Mouse (Mus musculus): ENCODE results near the gene Lifr.

Gene Lifr

DNA sequence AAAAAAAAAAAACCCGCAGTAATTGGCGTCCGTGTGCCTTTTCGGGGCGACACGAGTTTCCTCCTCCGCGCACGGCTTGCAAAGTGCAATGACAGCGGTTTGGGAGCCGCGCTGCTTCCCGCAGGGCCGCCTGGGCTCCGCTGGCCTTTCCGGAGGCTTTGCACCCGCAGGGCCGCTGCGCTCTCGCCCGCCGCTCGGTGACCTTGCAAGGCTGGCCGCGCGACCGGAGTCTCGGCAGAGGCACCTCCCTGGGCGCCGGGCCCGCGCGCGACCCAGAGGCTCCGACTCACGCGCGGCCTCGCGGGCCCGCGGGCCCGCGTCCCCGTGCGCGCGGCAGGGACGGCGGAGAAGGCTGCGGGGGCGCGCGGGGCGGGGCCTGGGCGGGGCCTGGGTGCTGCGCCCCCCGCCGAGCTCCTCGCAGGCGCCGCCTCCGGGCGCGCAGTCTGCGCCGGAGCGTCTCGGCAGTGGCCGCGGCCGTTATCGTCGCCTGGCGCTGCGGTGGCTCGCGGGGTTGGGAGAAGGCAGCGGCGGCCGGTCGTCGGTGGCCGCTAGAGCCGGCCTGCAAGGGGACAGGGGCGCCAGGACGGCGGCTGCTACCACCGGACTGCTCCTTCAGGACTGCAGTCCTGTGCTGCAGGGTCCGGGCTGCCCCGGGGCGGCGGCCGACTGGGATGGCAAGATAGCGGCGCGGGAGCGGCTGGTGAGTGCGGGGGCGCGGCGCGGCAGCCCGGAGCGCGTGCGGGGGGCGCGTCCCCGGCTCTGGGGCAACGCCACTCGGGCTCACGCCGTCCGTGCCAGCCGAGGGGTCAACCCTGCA, 38.9 kb downstream of the Lifr start:
- DNase-seq (ENCODE audit: low spot score in 2 of 2), result peak; percentile 65 to 73

DNA sequence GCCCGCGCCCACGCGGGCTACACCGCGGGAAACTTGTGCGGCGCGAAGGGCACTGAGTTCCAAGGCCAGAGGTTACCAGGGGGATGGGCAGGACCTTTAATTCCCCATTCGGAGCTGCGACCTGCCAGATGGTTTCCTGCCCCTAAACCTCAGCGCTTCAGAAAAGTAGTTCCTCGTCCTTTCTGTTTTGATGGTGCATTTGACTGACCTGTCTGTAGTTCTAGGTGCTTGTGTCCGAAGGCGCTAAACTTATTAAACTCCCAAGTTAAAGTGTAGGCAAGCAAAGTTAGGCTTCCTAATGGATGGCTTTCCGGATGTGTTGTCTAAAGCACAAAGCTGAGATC, 39.5 kb downstream of the Lifr start:
- no peak for DNase-seq (ENCODE audit: low spot score in 2 of 2)

DNA sequence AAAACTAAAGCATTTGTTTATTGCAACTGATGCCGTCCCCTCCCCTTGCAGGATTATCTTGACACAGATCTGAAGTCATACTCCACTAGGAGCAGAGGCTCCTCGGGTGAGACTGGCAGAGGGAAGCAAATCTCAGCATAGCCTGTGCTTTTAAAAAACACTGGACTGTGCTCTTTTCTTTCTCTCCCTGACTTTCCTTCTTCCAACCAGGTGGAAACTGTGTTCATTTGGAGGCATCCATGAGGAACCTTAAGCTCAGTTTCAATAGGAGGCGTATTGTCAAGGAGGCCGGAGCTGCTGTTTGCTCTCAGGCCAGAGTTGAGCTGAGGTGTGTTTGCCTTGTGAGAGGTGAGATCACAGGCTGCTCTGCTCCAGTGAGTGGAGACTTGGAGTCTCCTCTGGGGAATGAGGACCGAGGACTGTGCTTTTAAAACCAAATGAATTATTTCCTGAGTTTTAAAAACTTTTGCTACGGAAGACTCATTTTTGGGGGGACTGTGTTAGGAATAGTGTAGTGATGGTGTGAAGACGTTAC, 40.3 kb downstream of the Lifr start:
- no peak for DNase-seq (ENCODE audit: low spot score in 2 of 2)

DNA sequence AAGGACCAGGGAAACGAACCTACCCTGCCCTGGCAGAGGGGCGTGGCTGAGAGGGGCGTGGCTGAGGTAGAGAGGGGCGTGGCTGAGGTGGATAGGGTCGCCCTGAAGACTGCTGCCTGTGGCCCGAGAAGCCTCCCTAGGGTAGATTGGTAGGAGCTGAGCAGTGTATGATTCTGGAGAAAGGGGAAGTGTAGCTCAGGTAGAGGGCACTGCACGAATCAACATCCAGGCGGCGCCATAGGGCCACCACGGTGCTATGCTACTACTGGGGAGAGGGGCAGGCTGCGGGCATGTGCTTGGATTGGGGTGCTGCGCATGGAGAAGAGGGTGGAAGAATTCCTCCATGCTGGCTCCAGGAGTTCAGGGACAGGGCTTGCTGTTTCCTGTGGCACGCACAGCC, 42.3 kb downstream of the Lifr start:
- no peak for DNase-seq (ENCODE audit: low spot score in 2 of 2)

DNA sequence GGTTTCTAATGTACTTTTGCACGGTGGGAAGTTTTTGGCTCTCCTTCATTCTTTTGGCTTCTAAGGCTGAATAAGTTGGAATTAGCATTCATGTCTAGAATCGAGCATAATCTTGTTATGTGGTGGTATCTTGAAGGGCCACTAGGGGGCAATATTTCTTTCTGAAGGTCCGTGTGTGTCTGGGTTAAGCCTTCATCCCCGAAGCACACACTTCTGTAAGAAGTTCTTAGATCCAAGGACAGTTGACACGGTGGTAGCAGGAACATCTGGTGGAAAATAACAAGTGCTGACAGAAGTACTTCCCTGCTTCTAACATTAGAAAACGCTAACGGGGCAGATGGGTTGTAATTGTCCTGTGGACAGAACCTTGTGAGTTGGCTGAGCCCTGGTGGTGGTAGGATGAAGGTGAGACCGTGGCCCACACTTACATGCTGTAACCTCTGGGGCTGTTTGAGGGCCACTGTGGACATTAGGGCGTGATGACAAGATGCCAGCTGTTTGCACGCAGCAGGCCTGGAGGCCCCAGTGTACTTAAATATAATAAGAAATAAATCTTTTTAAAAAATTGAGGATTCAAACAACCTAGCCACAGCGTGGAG, 44.1 kb downstream of the Lifr start:
- DNase-seq (ENCODE audit: low spot score in 2 of 2), result no peak

DNA sequence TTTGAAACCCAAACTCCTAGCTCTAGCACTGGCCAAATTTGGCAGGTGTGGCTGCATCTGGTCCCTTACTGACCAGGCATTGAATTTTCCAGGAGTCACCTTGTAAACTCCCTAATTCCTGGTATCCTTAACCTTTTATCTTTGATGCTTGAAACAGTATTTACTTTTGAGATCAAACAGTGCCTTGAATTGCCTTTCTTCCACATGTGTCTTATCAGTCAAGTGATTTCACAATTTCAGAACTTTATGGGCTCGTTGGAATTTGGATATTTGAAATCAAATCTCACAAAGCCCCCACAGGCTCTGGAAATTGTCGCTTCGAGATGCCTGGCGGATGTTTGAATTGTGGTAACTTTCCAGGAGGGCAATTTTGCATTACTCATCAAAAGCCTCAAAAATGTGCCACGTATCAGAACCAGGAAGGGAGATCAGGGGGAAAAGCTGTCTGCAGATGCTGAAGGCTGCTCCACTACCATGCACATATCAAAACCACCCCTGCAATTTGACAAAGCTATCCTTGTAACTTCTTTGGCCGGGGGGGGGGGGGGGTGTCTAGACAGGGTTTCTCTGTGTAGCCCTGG, 45.7 kb downstream of the Lifr start:
- DNase-seq (ENCODE audit: low spot score in 2 of 2), result no peak

DNA sequence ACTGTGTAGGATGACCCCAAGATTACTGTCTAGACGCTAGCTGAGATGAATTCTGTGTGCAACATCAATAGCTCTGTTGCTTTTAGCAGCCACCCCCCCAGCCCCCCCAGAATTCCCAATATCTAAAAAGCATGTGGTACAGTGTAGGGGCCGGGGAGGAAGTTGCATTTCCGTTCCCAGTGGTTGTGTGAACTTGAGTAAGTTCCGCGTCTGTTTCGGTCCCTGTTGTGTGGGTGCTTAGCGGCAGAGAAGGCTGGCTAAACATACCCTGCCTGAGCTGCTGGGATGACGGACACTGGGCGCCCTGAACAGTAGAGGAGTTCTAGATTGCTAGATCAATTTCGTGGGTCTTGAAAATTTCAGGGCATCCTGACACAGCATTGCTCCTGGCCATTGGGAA, 46.5 kb downstream of the Lifr start:
- no peak for DNase-seq (ENCODE audit: low spot score in 2 of 2)

DNA sequence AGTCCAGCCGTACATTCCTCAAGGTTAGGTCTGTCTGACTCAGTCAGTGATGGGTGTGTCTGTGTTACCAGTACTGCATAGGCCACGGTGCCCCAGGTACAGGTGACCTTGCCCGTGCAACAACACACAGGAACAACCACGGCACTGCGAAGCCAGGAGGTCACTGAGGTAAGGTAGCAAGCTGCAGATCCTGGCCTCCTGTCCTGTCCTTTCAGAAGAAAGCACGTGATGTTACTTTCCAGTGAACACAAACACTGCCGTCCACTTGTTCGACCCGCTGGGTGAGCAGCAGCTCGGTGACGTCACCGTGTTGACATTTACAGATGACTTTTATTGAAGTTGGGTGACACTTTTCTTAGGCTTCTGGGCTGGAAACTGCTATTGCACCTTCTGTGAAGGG, 47.2 kb downstream of the Lifr start:
- DNase-seq (ENCODE audit: low spot score in 2 of 2), result no peak

DNA sequence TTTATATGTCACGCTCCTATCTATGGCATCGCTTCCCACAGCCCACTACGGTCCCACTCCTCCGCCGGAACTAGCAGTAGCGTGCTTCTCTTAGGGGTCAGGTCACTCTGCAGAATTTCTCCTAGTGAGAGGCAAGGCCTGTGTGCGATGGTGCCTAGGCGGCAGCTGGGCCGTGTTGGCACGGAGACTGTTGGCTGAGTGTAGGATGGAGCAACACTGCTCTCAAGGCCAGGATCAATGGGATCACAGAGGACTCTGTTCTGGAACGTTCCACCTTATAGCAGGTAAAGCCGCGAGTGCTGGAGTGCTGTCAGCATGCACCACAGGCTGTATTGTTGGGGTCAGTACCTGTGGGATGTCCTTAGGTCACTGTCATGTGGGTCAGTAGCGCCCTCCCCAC, 48.1 kb downstream of the Lifr start:
- no peak for DNase-seq (ENCODE audit: low spot score in 2 of 2)

DNA sequence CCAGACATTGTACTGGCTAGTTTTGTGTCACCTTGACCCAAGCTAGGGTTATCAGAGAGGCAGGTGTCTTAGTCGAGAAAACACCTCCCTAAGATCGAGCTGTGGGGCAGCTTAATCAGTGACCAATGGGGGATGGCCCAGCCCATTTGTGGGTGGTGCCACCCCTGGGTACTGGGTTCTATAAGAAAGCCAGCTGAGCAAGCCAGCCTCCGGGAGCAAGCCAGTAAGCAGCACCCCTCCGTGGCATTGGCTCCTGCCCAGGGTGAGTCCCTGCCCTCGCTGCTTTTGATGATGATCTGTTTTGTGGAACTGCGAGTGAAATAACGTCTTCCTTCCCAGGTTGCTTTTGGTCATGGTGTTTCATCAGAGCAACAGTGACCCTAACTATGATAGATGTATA, 49.9 kb downstream of the Lifr start:
- DNase-seq (ENCODE audit: low spot score in 2 of 2), result no peak

DNA sequence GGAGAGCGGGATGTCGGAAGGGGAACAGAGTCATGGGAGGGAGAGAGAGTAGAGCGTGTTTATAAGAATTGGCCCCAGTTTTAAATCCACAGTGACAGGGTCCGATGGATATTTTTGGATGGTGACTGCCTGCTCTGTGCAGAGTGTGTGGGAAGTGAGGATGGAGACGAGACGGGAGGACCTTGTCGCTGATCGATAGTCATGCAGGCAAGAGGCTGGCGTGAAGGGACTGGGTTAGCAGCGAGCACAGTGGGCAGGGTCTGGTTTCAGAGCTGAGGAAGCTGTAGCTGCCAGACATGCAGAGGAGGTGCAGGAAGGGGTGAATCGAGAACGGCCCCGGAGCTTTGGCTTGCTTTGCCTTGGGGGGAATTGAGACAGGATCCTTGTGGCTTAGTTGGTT, 50.8 kb downstream of the Lifr start:
- DNase-seq (ENCODE audit: low spot score in 2 of 2), result no peak

DNA sequence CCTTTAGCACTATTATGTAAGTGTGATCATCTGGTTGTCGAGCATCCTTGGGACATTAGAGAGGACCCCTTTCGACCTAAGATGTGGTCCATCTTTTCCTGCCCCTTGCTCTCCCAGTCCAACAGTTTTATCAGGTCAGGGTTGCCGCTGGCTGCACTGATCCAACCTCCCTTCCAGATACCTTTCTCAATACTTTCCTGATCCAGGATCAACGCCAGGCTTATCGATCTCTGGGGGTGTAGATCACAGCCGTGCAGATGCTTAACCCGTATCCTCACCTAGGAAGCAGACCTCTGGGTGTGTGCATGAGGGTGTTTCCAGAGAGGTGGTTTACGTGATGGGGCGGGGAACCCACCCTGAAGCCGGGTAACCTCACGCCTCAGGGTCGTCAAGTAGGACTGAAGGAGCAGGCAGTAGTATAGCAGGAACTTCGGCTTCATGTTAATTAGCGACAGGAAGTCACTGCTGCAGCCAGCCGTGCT, 53.3 kb downstream of the Lifr start:
- DNase-seq (ENCODE audit: low spot score in 2 of 2), result no peak

DNA sequence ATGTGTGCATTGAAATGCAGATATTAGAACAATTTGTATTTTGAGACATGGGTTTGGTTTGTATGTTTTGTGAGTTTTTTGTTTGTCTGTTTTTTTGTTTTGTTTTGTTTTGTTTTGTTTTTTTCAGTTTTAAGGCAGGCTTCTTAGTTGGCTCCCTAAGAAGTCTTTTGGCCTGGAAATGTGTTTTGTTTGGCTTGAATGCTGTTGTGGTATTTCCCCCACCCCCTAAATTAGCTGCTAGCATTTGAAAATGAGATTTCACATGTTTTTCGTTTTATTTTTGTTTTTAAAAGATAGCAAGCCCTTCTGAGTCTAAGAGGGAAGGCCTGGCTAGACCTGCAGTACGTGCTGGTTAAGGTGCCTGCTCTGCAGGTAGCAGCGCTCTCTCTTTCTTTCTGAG, 54.1 kb downstream of the Lifr start:
- DNase-seq (ENCODE audit: low spot score in 2 of 2), result no peak

DNA sequence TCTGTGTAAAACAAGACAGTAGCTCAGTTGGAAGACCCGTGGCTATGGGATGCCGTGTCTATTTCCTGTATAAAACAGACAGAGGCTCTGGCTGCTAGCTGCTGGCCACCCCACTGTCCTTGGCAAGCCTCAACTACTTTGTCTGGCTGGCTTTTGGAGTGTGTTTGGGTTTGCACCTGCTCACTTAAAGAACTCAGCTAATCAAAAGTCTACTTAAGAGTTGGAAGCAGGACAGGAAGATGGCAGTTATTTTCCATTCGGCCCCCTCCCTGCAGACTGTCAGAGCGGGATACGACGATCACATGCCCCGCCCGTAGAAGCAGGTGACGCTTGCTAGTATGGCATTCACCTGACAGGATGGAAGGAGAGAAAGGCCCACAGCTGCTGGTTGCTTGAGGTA, 54.5 kb downstream of the Lifr start:
- DNase-seq (ENCODE audit: low spot score in 2 of 2), result no peak

DNA sequence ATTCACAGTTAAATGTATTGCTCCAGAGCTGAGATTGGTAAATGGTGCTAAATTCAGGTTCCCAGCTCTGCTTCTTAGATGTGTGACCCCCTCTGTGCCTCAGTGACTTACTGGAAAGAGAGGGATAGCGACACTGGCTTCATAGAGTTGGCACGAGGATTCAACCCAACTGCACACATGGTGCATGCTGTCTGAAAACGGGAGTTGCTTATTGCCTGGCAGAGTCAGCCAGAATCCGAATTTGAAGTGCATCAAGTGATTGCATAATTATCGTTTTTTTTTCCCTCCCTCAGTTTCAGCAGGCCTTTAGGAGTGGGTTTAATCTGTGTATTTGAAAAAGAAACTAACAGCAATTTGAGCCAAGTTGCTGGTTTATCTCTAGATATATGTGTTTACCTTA, 55.1 kb downstream of the Lifr start:
- DNase-seq (ENCODE audit: low spot score in 2 of 2), result no peak

DNA sequence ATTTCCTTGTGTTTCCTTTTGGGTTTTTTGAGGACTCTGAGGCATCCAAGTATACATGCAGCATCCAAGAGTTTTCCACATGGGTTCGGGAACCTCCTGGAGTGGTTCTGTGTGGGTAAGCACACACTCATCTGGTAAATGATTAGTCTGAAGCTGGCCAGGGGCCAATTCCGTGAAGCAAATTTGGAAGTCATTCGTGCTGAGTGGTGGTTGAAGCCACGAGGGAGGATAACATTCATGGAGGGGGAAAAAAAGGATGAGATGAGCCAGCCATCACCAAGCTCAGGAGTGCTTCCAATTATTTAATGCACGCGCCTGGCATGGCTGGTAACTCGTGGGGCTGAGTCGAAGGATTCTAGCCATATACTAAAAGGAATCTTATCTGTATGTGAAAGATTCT, 56.1 kb downstream of the Lifr start:
- DNase-seq (ENCODE audit: low spot score in 2 of 2), result no peak

DNA sequence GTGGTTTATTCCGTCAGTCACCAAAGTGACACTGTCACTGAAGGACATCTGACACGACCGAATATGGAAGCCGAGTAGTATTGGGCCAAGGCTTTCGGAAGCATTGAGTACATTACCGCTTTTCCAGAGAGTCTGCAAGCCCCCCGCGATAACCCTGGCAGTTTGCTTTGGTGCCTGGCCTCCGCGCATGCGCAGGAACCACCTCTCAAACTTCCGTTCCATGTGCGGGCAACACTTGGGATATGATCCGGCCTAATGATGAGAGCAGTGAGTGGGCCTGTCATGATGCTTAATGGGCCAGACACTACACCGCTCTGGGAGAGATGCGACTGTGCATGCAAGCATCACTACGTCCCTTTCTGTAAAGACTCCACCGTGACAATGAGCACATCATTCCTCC, 59.4 kb downstream of the Lifr start:
- no peak for DNase-seq (ENCODE audit: low spot score in 2 of 2)

DNA sequence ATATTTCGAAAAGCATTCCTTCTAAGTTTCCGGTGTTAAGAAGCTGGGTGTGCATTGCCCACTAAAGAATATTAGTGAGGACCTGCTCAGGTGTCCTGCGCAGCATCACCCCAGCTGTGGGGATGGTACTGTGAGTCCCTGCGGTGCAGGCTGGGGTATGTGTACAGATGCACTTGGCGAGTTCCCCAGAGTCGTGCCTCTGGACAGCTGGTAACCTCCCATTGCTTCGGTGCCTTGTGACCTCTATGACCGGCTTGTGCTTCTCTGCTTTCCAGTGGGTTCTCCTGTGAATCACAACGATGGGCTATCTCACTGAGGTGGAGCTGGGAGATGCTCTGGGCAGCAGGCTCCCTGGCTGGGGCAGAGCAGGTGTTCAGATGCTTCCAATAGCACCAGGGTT, 60.2 kb downstream of the Lifr start:
- no peak for DNase-seq (ENCODE audit: low spot score in 2 of 2)

DNA sequence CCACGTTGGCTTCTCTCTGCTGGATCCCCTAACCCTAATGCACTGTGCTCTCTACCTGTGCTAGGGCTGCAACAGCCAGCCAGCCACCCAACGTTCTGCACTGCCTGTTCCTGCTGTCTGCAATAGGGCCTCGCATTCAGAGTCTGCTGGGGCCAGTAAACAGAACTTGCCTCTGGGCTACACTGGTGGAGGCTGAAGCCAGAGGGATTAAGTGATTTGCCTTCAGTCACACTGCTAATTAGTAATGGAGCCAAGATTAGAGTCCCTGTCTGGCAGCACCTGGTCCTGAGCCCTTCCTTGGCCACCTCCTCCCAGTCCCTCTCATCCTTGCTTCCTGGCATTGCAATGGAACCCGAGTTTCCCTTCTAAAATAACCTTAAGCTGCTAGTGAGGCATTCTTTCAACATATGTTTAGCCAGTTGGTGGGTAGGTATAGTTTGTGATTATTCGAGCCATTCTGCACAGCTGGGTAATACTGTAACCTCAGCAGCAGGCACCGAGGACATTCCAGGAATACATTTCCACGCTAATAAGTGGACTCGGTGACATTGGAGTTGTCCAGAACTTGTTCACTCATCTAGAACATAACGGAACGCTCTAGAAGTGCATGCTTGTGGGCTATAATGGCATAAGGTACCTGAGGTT, 61.8 kb downstream of the Lifr start:
- no peak for DNase-seq (ENCODE audit: low spot score in 2 of 2)

DNA sequence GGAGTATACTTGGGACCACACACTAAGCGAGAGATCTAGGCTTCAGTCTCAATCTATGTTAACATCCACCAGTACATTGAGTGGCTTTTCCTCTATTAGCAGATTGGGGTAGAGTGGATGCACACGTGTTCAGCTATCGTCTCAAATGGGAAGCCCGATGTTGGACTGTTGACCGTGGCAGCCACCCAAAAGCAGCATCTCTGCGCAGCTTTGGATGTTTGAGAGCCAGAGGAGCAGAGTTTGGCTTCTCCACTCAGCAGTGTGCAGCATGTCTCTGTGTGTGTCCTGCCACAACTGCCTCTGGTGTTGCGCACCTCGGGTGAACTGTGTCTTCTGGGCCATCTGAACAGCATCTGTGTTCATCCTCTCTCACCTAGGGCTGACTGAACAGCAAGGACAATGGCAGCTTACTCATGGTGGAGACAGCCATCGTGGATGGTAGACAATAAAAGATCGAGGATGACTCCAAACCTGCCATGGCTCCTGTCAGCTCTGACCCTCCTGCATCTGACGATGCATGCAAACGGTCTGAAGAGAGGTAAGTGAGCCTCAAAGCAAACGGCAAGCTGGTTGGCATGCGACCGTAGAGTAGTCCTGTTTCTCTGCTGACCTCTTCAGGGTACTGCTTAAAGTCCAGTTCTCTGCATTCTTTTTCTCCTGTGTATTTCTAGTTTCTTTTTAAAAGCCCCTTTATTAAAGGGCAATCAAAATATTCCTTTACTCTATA, 63.8 kb downstream of the Lifr start:
- DNase-seq (ENCODE audit: low spot score in 2 of 2), result no peak

DNA sequence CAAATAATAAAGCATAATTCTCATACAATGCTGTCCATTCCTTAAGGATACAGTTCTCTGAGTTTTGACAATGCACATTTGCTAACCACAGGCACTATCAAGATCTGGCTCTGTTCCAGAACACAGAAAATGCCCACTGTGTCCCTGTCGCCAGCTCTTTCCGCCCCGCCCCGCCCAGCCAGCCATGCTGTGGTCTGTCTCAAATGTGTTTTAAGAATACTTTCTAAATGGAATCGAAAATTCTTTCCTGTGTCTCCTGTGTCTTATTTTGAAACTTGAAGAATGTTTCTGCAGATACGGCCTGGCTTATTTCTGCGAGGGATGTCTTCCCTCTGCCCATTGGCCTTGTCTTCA, 64.3 kb downstream of the Lifr start:
- no peak for DNase-seq (ENCODE audit: low spot score in 2 of 2)

DNA sequence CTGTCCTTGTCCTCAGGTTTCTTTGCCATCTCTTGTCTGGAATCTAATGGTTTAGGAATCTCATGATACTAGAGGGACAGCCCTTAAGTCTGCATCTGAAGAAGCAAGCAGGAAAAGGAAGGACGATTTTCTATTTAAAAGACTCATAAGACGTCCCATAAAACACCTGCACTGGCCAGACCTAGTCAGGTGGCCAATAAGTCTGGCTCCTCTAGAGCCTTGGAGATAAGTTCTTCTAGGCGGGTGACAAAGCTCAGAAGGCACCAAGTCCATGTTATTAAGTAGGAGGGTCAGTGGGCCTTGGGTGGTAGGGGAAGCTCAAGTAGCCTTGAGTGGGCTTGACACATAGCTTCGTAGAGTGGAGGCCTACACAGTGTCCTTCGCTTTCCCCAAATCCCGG, 67.2 kb downstream of the Lifr start:
- no peak for DNase-seq (ENCODE audit: low spot score in 2 of 2)

Measured in frontal cortex, postnatal 25 days (tissue).